ENCODE assay signal across 13 mouse cellular contexts in the genomic region with DNA sequence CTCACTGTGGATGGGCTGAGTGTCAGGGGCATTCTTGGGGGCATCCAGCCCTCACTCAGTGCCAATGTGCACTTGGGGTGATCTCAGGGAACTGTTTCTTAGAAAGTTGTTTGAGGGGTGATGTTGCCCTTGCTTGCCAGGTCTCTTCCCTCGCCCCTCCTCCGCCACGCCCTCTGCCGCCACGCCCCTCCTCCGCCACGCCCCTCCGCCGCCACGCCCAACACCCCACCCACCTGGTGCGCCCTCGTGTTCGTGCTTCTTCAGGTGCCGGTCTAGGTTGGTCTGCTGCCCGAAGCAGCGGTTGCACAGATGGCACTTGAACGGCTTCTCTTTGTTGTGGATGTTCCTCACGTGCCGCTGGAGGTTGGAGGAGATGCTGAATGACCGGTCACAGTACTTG. TPM values are rescaled to one million over a fixed set of nuclear protein-coding genes. Genes with fewer than 3 reads are reported as not detected.
DNase-seq lines count a peak whose midpoint lies in the region; ATAC-seq lines count a peak whose summit lies in the region.
"Had no signal": no experiment of that assay in that cellular context is flagged by ENCODE, and none has a peak within 500 bp of the region (broad histone marks: within the 10 kb centered on the region; RNA-seq: fewer than 3 reads in every experiment).

No protein-coding gene starts in this region.

- H3K4me1 ChIP-seq in forebrain, embryonic 14.5 days (ENCODE audit: control insufficient read depth, insufficient read depth, low read length): no peaks in the 10 kb centered on the region
- H3K4me1 ChIP-seq in forebrain, embryonic 10.5 days: peaks cover 43% of the 10 kb centered on the region
- H3K4me1 ChIP-seq in limb, embryonic 10.5 days: peaks cover 61% of the 10 kb centered on the region
- H3K4me1 ChIP-seq in stomach, embryonic 16.5 days (ENCODE audit: control insufficient read depth, insufficient read depth, low read length): peaks cover 6% of the 10 kb centered on the region

- no peaks in the 10 kb centered on the region for H3K27me3 ChIP-seq in forebrain, embryonic 14.5 days (replicated peaks; ENCODE audit: control insufficient read depth, insufficient read depth, low read length)
- H3K27me3 ChIP-seq in forebrain, embryonic 10.5 days (ENCODE audit: poor library complexity, severe bottlenecking): peaks cover 26% of the 10 kb centered on the region
- H3K27me3 ChIP-seq in limb, embryonic 10.5 days (ENCODE audit: low read depth, poor library complexity, severe bottlenecking): peaks cover 11% of the 10 kb centered on the region
- H3K27me3 ChIP-seq in stomach, embryonic 16.5 days (ENCODE audit: control insufficient read depth, insufficient read depth, low read length): no peaks in the 10 kb centered on the region; the same call in 1 of the 2 replicates

- no peak overlapping the region for H3K4me2 ChIP-seq in forebrain, embryonic 14.5 days (ENCODE audit: low read length)
- no peak overlapping the region for H3K4me2 ChIP-seq in stomach, embryonic 16.5 days (ENCODE audit: low read depth, low read length)

- H3K9ac ChIP-seq in forebrain, embryonic 14.5 days (ENCODE audit: low read length): no peak overlapping the region
- no peak overlapping the region for H3K9ac ChIP-seq in stomach, embryonic 16.5 days (ENCODE audit: low read length)

- peaks cover 13% of the 10 kb centered on the region; the same call in 1 of the 2 replicates for H3K36me3 ChIP-seq in forebrain, embryonic 14.5 days (ENCODE audit: control insufficient read depth, insufficient read depth, low read length)
- H3K36me3 ChIP-seq in forebrain, embryonic 10.5 days (replicated peaks): peaks cover 70% of the 10 kb centered on the region
- H3K36me3 ChIP-seq in limb, embryonic 10.5 days: peaks cover 88% of the 10 kb centered on the region
- H3K36me3 ChIP-seq in stomach, embryonic 16.5 days (ENCODE audit: control insufficient read depth, insufficient read depth, low read length): peaks cover 2% of the 10 kb centered on the region; the same call in 1 of the 2 replicates

- no peak overlapping the region for H3K4me3 ChIP-seq in forebrain, embryonic 14.5 days (ENCODE audit: low read depth, low read length)
- no peak overlapping the region for H3K4me3 ChIP-seq in forebrain, embryonic 10.5 days
- 0 out of 2 replicates have a peak overlapping the region, but pooled peaks have one; percentile 13 for H3K4me3 ChIP-seq in limb, embryonic 10.5 days
- H3K4me3 ChIP-seq in stomach, embryonic 16.5 days (replicated peaks; ENCODE audit: low read length): no peak overlapping the region
- H3K4me3 ChIP-seq: erythroblast, embryonic 14.5 days had no signal

- no peak for DNase-seq in forebrain, embryonic 14.5 days (ENCODE audit: low spot score)
- no peak for DNase-seq in forebrain, embryonic 10.5 days (ENCODE audit: extremely low spot score, low spot score)
- DNase-seq in lung, postnatal 36 days: peak; percentile 5
- no peak for DNase-seq in lung, postnatal 25 days (ENCODE audit: low spot score)
- DNase-seq in limb, embryonic 10.5 days (ENCODE audit: low spot score): no peak
- no peak for DNase-seq in embryo, embryonic 10.5 days (ENCODE audit: low spot score)
- no peak for DNase-seq in frontal cortex, postnatal 10 days (ENCODE audit: low spot score in 2 of 2)
- DNase-seq: gastrocnemius, postnatal 25 days had no signal

- H3K27ac ChIP-seq in forebrain, embryonic 14.5 days (ENCODE audit: low read depth, low read length): no peak overlapping the region
- H3K27ac ChIP-seq in forebrain, embryonic 10.5 days: no peak overlapping the region
- 0 out of 2 replicates have a peak overlapping the region, but pooled peaks have one; percentile 48 for H3K27ac ChIP-seq in limb, embryonic 10.5 days
- no peak overlapping the region for H3K27ac ChIP-seq in stomach, embryonic 16.5 days (ENCODE audit: low read length)
- H3K27ac ChIP-seq: macrophage had no signal

- 0 out of 2 replicates have a peak, but pooled peaks have one; percentile 14 for ATAC-seq in forebrain, embryonic 14.5 days
- ATAC-seq in stomach, embryonic 16.5 days (ENCODE audit: insufficient read depth, low FRiP score): 0 out of 2 replicates have a peak, but pooled peaks have one; percentile 5

- WGBS in forebrain, embryonic 14.5 days: 25% methylated on average over 17 of the region's 20 CpGs
- 6% methylated on average over 20 of the region's 20 CpGs for WGBS in forebrain, embryonic 10.5 days
- 4% methylated on average over 20 of the region's 20 CpGs for WGBS in limb, embryonic 10.5 days
- 3% methylated on average over 19 of the region's 20 CpGs for WGBS in stomach, embryonic 16.5 days

- no peaks in the 10 kb centered on the region for H3K9me3 ChIP-seq in forebrain, embryonic 14.5 days (replicated peaks; ENCODE audit: control insufficient read depth, low read length)
- no peaks in the 10 kb centered on the region for H3K9me3 ChIP-seq in forebrain, embryonic 10.5 days
- no peaks in the 10 kb centered on the region for H3K9me3 ChIP-seq in limb, embryonic 10.5 days (replicated peaks)
- no peaks in the 10 kb centered on the region for H3K9me3 ChIP-seq in stomach, embryonic 16.5 days (replicated peaks; ENCODE audit: control insufficient read depth, low read length)

RNA-seq across cellular contexts. Expression of gene B230104I21Rik, which starts 7.5 kb away (rescaled TPM):
- polyA plus RNA-seq in forebrain, embryonic 14.5 days (2014; fragmentation: Nextera tagmentation; extraction: Ambion mirVana): not detected in 2 replicates
- polyA plus RNA-seq in forebrain, embryonic 10.5 days (2016; fragmentation: Nextera tagmentation; extraction: Ambion mirVana): not detected in 2 replicates
- 0.18 TPM in 1 of 2 replicates, not detected in the other for polyA plus RNA-seq in limb, embryonic 10.5 days (2016; fragmentation: Nextera tagmentation; extraction: Ambion mirVana)
- polyA plus RNA-seq in stomach, embryonic 16.5 days (2015; fragmentation: Nextera tagmentation; extraction: Ambion mirVana): not detected in 2 replicates
- polyA plus RNA-seq: C2C12; erythroblast, embryonic 14.5 days; large intestine, adult 2 months; macrophage had no signal

RNA-seq across cellular contexts. Expression of gene Arhgef16, which starts 27.0 kb away (rescaled TPM):
- 0.32 and 0.56 TPM in 2 replicates for polyA plus RNA-seq in forebrain, embryonic 14.5 days (2014; fragmentation: Nextera tagmentation; extraction: Ambion mirVana)
- 2.6 and 3.4 TPM in 2 replicates for polyA plus RNA-seq in forebrain, embryonic 10.5 days (2016; fragmentation: Nextera tagmentation; extraction: Ambion mirVana)
- polyA plus RNA-seq in limb, embryonic 10.5 days (2016; fragmentation: Nextera tagmentation; extraction: Ambion mirVana): 5.3 and 6.2 TPM in 2 replicates
- 36.2 and 41.2 TPM in 2 replicates for polyA plus RNA-seq in stomach, embryonic 16.5 days (2015; fragmentation: Nextera tagmentation; extraction: Ambion mirVana)
- polyA plus RNA-seq: C2C12, macrophage had no signal
